Mouse (Mus musculus): ENCODE results near the gene 3110082I17Rik.

- TF ChIP-seq CTCF (IDR thresholded peaks at IDR 0.05; ENCODE audit: low read depth, low read length), result no peak
- TF ChIP-seq POLR2A (IDR thresholded peaks at IDR 0.05; ENCODE audit: borderline replicate concordance, low read depth, low read length), result no peak
These were observed 122.4 kb downstream of the 3110082I17Rik start for GRCm38 (mm10) chr5:139337826-139338370.
